Mouse (Mus musculus): ENCODE measurements at regions not wholly inside any gene's neighbourhood (a gene's known extent, or its start where the extent isn't known, plus 50 kb on each side); places are given as distances from the start of the nearest gene placed in this dataset.

DNA sequence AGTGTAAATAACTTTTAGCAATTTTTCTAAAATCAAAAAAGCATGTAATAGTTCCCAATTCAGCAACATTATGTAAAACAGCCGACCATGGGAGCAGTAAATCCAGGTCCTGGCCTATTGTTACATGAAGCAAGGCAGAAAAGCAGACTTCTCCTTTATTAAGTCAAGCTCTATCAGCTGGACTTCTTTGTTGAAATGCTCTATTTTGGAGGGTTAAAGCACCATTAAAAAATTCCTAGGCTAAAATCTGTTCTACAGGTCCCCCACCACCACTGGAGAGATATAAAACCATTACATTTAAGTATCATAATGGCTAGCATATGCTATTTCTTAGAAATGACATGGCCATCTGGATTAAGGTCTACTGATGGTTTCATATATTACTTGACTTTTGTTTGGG is 188.8 kb upstream of the Gm12695 start:
- H3K9me3 ChIP-seq (ENCODE audit: control insufficient read depth, low read length): no peaks in the 10 kb centered on the region
- H3K36me3 ChIP-seq (ENCODE audit: control insufficient read depth, insufficient read depth, low read length): no peaks in the 10 kb centered on the region
- 60% methylated on average over 1 of the region's 1 CpGs for WGBS
- no peaks in the 10 kb centered on the region for H3K4me1 ChIP-seq (ENCODE audit: control insufficient read depth, insufficient read depth, low read length)
- H3K27ac ChIP-seq (ENCODE audit: low read length): no peak overlapping the region
- no peak overlapping the region for H3K4me3 ChIP-seq (ENCODE audit: low read length)
- no peak overlapping the region for H3K9ac ChIP-seq (ENCODE audit: low read depth, low read length)
- no peaks in the 10 kb centered on the region for H3K27me3 ChIP-seq (replicated peaks; ENCODE audit: control insufficient read depth, insufficient read depth, low read length)
- no peak for ATAC-seq
- H3K4me2 ChIP-seq (ENCODE audit: low read depth, low read length): no peak overlapping the region

DNA sequence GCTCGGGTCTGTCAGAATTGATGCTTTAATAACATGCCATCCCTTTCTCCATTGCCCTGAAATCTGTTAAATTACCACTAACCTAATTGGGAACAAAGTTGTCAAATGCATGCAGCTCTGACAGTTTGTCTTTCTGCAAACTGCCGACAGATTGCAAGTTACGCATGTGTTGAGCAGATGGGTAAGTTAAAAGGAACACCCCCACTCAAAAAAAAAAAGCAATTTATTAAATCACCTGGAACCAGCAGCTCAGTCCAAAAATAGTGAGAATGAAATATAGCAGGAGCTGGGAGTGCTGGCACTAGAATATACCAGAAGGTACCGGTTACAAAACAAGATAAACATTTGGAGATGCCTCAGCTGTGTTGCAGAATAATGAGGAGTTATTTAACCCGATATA is 184.2 kb upstream of the Gm12695 start:
- Histone ChIP-seq H3K9me3 (ENCODE audit: control insufficient read depth, low read length) (no peaks in the 10 kb centered on the region), H3K9ac (ENCODE audit: low read depth, low read length) (no peak overlapping the region), H3K4me3 (ENCODE audit: low read length) (no peak overlapping the region), H3K36me3 (ENCODE audit: control insufficient read depth, insufficient read depth, low read length) (no peaks in the 10 kb centered on the region), H3K4me1 (ENCODE audit: control insufficient read depth, insufficient read depth, low read length) (no peaks in the 10 kb centered on the region), H3K27me3 (replicated peaks; ENCODE audit: control insufficient read depth, insufficient read depth, low read length) (no peaks in the 10 kb centered on the region), H3K27ac (ENCODE audit: low read length) (no peak overlapping the region), H3K4me2 (ENCODE audit: low read depth, low read length) (no peak overlapping the region)
- WGBS: 59% methylated on average over 5 of the region's 5 CpGs
- ATAC-seq: no peak

DNA sequence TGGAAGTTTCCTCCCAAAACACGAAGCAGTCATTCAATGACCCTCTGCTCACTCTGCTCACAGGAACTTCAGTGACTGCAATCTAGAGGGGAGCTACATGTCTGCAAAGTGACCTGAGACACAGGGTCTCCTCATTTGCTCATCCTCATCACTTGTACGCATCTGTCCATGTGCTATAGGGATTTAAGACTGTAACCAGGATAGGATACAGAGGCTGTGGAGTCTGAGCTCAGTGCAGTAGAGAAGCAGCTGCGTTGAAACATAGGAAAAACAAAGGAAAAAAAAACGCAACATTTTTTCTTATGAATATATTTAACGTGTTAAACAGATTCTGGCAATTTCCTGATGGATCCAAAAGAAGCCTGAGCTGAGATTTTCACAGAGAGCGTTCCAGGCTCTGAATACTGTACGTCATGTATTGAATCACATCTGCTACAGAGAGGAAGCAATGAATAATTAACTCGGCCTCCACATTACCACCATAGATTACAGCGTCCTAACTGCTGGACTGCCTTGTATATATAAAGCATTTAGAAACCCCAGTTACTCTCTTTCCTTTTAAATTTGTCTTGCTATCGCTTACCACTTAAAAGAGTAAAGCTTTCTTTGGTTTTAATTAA is 183.7 kb upstream of the Gm12695 start:
- no peak overlapping the region for H3K9ac ChIP-seq (ENCODE audit: low read depth, low read length)
- H3K4me2 ChIP-seq (ENCODE audit: low read depth, low read length): no peak overlapping the region
- H3K9me3 ChIP-seq (ENCODE audit: control insufficient read depth, low read length): no peaks in the 10 kb centered on the region
- H3K4me3 ChIP-seq (ENCODE audit: low read length): no peak overlapping the region
- no peaks in the 10 kb centered on the region for H3K27me3 ChIP-seq (replicated peaks; ENCODE audit: control insufficient read depth, insufficient read depth, low read length)
- H3K4me1 ChIP-seq (ENCODE audit: control insufficient read depth, insufficient read depth, low read length): no peaks in the 10 kb centered on the region
- WGBS: 50% methylated on average over 10 of the region's 10 CpGs
- no peak for ATAC-seq
- H3K36me3 ChIP-seq (ENCODE audit: control insufficient read depth, insufficient read depth, low read length): no peaks in the 10 kb centered on the region
- no peak overlapping the region for H3K27ac ChIP-seq (ENCODE audit: low read length)
